Mouse (Mus musculus) cerebellum, postnatal 10 days (tissue): Measurements from ENCODE around the gene Cfl2.

Experiments used
- DNase-seq, 2 experiments: peaks; one replicate each; pipeline ENCODE4 v3.0.0; 2021; ENCODE audit warnings: mixed read lengths in 2 of 2

The Cfl2 gene

GRCm38 (mm10) chr12:54829876-54830275 is 32.8 kb downstream of the Cfl2 start:
- DNase-seq = no peak

- no peak for DNase-seq
Observed at GRCm38 (mm10) chr12:54828043-54828442, 34.6 kb downstream of the Cfl2 start.

GRCm38 (mm10) chr12:54825202-54825601 is 37.5 kb downstream of the Cfl2 start:
- no peak for DNase-seq

GRCm38 (mm10) chr12:54822836-54823426 is 39.7 kb downstream of the Cfl2 start:
- DNase-seq = peak; percentile 17 to 33

- DNase-seq = no peak
Observed at GRCm38 (mm10) chr12:54820684-54821161, 42.0 kb downstream of the Cfl2 start.

- DNase-seq = no peak
Observed at GRCm38 (mm10) chr12:54819181-54819935, 43.3 kb downstream of the Cfl2 start.

- DNase-seq = no peak
Observed at GRCm38 (mm10) chr12:54810142-54810541, 52.5 kb downstream of the Cfl2 start.
